Mouse (Mus musculus) heart, postnatal 10 days (tissue): Measurements from ENCODE around the gene Kif2c. TPM values are rescaled to one million over a fixed set of nuclear protein-coding genes. Genes with fewer than 3 reads are reported as not detected.

Experiments
- DNase-seq, 2 experiments: peaks; one replicate each; pipeline ENCODE4 v3.0.0; 2021
- intact Hi-C: fragments of 180-260 bp; cut with DNase I; formaldehyde crosslinking; loops from one replicate; pipeline ENCODE4 v1.15.1; 2025
- microRNA-seq, 2 experiments: library from miRNA; unstranded; fragments of <30 nt; microRNA quantifications; one replicate each; pipeline ENCODE4 v1.2.0; 2022
- total RNA-seq, 2 experiments: library from RNA; stranded (reverse); gene quantifications; 2 replicates each; pipeline ENCODE4 v1.2.3; 2021

Kif2c gene
- total RNA-seq, 2 experiments from 2014 or later, result 5.2 to 8.0 TPM

DNA sequence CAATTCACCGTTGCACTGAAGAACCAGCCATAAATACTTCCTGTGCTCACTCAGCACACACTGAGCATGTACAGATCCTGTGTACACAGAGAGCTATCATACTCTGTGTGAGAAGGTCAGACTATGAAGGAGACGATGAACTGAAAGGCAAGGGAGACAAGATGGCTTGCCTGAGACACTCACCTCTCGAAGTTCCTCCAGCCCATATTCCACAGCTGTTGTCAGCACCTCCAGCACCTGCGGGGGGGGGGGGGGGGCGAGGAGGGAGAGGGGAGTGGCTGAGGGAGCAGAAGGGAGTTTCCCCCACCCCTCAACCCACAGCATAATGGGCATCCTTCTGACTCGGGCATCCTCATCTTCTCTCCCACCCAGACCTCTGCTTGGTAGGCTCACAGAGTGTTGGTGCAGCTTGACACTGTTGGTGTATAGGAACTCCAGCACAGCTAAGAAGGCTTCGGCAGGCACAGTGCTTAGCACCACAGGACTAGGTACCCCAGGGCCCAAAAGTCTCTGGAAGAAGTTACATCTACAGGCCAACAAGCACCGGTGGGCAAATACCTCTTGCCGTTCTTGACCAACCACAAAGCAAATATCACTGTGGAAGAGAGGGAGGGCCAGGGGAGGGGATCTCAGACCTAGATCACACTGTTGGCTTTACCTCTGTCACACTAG, 58.8 kb downstream of the Kif2c start:
- intact Hi-C loops, result loop anchor here (10.0 kb wide), 1 partner anchor 419 kb away; the partner anchor contains the start of genes Ccdc163 and Mmachc
- DNase-seq, result no peak

DNA sequence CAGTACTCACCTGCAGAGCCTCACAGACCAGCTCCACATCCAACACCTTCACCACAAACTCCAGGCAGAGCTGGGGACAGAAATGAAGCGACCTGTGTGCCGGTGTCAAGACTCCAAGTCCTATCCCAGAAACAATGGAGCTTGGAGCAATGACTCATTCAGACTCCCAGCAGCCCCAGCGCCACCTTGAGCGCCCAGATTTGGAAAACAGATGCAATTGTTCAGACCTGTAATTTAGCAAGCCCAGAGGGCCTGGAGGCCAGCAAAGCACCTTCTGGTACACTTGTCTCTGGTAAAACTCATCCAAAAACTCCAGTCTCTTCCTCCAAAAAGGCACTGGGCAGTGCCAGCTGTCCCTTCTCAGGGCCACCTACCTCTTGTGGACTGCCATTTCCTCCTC, 60.2 kb downstream of the Kif2c start:
- intact Hi-C loops, result loop anchor here (10.0 kb wide), 1 partner anchor 417 kb away; the partner anchor contains the start of genes Ccdc163 and Mmachc
- no peak for DNase-seq

DNA sequence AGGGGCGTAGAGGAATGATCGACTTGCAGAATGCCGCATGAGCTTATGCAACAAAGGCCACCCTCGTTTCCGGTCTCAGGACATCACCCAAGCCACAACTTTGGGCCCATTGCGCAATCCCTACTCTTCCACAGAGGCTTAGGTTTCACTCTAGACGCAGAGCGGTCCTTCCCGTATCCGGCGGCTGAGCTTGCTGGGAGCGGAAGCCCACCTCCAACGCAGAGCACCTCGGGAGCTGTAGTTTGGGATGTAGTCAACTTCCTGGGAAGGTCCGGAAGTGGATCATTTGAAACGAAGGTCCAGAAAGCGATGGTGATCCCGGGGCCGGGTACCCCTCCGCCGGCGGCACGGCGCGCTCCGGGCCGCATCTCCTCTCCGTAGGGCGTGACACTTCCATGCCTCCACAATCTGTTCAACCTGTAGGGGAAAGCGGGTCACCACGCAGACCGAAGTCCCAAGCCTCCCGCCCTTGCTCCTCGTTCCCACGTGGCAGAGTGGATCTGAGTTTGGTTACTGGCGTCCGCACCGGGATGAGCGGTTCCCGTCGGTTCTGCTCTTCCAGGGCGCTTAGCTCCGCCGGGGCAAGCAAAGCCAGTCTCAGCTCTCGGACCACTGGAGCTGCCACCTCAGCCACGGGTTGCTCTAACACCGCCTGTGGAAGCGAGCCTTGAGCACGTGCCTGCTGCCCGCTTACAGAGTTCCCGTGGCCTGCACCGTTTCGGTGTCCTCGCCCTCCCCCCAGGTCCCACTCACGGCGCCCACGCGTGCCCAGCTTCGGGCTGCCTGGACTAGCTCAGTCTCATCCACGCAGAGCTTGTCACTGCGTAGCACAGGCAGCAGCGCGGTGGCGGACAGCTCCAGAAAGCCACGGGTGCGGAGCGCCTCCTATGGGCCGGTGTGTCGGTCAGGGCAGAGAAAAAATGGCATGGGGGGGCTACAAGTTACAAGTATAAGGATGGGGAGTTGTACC, 61.7 kb downstream of the Kif2c start:
- intact Hi-C loops, result loop anchor here (1.0 to 10.0 kb wide), 2 partner anchors 118 to 416 kb away; partner anchors contain the start of genes Ccdc163 and Mmachc
- peak; percentile 95 to 96 for DNase-seq

- intact Hi-C loops, result loop anchor here (10.0 kb wide), 1 partner anchor 415 kb away; the partner anchor contains the start of genes Ccdc163 and Mmachc
- DNase-seq, result no peak
Observed at GRCm38 (mm10) chr4:117120052-117120444, 62.4 kb downstream of the Kif2c start.

DNA sequence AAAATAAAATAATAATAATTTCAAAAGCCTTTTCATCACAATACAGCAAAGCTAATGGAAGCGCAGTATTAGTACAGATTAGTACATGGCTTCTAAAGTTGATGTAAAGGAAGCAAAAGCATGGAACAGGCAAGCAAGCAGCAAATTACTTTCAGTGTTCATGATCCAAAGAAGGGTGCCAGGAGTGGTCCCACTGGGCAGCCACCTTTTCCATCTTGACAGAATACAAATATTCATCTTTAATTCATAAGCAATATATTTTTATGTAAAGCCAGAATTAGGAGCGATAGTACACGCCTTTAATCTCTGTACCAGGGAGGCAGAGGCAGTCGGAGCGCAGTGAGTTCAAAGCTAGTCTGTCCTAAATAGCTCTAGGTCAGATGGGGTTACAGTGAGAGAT, 62.8 kb downstream of the Kif2c start:
- DNase-seq, result no peak
- intact Hi-C loops, result loop anchor here (10.0 kb wide), 1 partner anchor 415 kb away; the partner anchor contains the start of genes Ccdc163 and Mmachc

DNA sequence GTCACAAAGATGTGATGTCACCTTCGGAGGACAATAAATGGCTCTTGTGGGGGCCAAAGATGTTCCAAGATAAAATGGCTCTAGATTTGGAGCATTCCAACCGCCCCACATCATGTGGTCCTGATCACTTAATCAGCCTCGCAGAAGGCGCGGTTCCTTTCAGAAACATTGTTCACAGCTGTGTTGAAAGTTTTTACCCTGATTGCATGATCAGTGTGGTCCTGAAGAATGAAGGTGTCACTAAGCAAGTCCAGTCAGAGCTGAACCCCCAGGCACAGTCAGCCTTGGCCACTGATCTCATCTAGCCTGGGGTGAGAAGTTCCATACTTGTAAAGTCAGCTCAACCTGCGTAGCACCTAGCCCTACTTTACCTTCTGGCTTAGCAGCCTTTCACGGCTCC, 64.5 kb downstream of the Kif2c start:
- intact Hi-C loops, result no loop called here
- DNase-seq, result no peak

DNA sequence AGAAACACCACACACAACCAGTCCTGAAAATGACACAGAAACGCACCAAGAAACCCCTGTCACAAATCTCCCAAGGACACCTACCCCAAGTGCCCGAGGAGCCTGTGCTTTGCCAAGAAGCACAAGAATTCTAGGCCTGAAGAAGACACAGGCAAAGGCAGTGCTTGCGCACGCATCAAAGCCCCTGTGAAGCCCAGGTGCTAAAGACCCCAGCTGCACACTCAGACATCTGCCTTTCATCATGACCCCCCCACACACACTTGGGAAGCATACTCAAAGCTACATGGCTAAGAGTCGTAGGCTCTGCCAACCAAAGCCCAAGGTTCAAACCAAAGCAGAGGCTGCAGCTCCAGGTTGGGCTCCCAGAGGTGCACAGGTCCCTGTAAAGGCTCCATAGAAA, 66.8 kb downstream of the Kif2c start:
- intact Hi-C loops, result no loop called here

GRCm38 (mm10) chr4:117113237-117113636, 69.2 kb downstream of the Kif2c start:
- intact Hi-C loops, result no loop called here
- DNase-seq, result no peak

More for the DNA sequence above, 66.8 kb downstream of the Kif2c start:
- no peak for DNase-seq

- intact Hi-C loops, result no loop called here
- DNase-seq, result no peak
Observed at GRCm38 (mm10) chr4:117110985-117111384, 71.5 kb downstream of the Kif2c start.

DNA sequence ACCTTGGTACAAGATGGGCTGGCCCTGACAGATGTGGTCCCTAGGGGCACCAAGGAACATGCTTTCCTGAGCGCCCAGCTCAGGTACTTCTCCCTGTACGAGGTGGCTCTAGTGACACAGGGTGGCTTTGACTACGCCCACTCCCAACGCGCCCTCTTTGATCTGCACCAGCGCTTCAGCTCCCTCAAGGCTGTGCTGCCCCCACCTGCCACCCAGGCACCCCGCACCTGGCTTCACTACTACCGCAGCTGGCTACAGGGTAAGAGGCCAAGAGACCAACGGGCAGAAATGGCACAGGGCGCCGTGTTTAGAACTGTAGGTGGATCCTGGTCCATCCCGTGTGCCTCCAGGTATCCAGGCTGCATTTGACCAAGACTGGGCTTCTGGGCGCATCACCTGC, 72.2 kb downstream of the Kif2c start:
- no peak for DNase-seq
- intact Hi-C loops, result no loop called here

Small RNAs within 50 kb of the gene (microRNA-seq; reads per million reads assigned to microRNA genes)
- 0 reads per million in 2 experiments for gene Gm22398

Other genes starting within 250 kb of the Kif2c start
- 10 to 100 TPM; 92.0 to 98.7 TPM for gene Urod, start 188.2 kb downstream of the Kif2c start, total RNA-seq
- gene Hectd3, start 187.3 kb downstream of the Kif2c start, total RNA-seq, result 10 to 100 TPM; 13.9 to 14.9 TPM
- 10 to 100 TPM; 19.2 to 20.3 TPM for gene Eif2b3, start 163.2 kb downstream of the Kif2c start, total RNA-seq
- gene Ptch2, start 86.6 kb downstream of the Kif2c start, total RNA-seq, result 1 to 10 TPM; 3.6 to 4.3 TPM
- gene Btbd19, start 56.9 kb downstream of the Kif2c start, total RNA-seq, result 1 to 10 TPM; 5.1 to 6.4 TPM
- under 1 TPM in 1 of 2 experiments, not detected in 1; 0.31 TPM for gene Tctex1d4, start 55.8 kb downstream of the Kif2c start, total RNA-seq
- gene Plk3, start 48.7 kb downstream of the Kif2c start, total RNA-seq, result 1 to 10 TPM; 3.7 to 4.3 TPM
- gene Rps8, start 26.4 kb downstream of the Kif2c start, total RNA-seq, result 100 to 1,000 TPM; 803 to 807 TPM
- 10 to 100 TPM; 28.5 to 40.0 TPM for gene Tmem53, start 69.3 kb upstream of the Kif2c start, total RNA-seq
- gene Armh1, start 69.5 kb upstream of the Kif2c start, total RNA-seq, result under 1 TPM; 0.35 to 0.38 TPM